Mouse (Mus musculus): Measurements from ENCODE around the gene Mme. TPM values are rescaled to one million over a fixed set of nuclear protein-coding genes. Genes with fewer than 3 reads are reported as not detected.

Gene Mme
- 5.6 and 6.7 TPM in 2 replicates for polyA plus RNA-seq (2014; fragmentation: Nextera tagmentation; extraction: Ambion mirVana)

DNA sequence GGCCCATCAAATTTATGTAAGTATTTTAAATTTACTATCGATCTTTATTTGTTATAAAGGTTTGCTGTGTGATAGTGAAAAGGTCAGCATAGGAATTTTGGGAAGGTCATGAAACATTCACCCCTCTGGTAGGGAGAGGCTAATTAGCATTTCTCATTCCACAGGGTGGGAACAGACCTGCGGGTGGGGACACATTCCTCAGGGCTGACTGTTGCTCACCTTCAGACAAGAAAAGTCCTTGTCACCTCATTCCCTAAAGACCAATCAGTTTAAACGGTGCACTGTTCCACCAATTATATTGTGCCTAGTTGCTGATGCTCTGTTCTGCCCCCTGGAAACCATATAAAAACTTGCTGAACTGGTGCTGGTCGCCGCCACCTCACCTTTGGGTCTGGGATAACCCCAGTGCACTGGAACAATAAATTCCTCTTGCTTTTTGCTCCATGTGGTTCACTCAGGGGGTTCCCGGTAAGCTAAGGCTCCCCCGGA lies at the start of gene Mme:
Gene Mme, plus strand, starts transcription at position 439 of the 489 bp plus-strand sequence.
- WGBS: 87% methylated on average over 7 of the region's 7 CpGs
- Histone ChIP-seq H3K27me3 (ENCODE audit: control insufficient read depth, insufficient read depth, low read length) (no peaks in the 10 kb centered on the region), H3K4me2 (ENCODE audit: low read depth, low read length) (no peak within 1 kb of the TSS), H3K27ac (ENCODE audit: low read depth, low read length) (no peak within 1 kb of the TSS), H3K36me3 (ENCODE audit: control insufficient read depth, insufficient read depth, low read length) (no peaks in the 10 kb centered on the region), H3K9me3 (ENCODE audit: control insufficient read depth, low read length) (no peaks in the 10 kb centered on the region), H3K4me3 (ENCODE audit: low read depth, low read length) (no peak within 1 kb of the TSS), H3K9ac (replicated peaks; ENCODE audit: low read depth, low read length) (no peak within 1 kb of the TSS), H3K4me1 (ENCODE audit: control insufficient read depth, insufficient read depth, low read length) (no peaks in the 10 kb centered on the region)
- no peak for ATAC-seq (ENCODE audit: low read depth)

DNA sequence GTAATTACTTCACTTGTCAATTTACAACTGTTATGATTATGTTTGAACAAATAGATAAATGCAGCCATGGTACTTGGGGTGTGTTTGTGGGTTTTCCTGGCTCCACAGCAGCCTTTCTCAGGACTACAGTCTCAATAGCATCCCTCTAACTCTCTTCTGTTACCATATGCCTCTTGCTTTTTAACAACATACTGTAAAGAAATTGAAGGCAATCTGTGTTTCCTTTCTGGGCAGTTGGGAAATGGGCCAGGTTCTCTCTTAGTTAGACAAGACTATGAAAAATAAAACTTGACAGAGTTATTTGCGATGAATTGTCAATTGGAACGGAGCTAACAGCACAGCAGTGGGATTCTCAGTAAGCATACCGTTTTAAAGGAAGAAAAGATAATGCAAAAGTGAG lies 44.8 kb upstream of the Mme start:
- no peaks in the 10 kb centered on the region for H3K4me1 ChIP-seq (ENCODE audit: control insufficient read depth, insufficient read depth, low read length)
- H3K27ac ChIP-seq (ENCODE audit: low read depth, low read length): no peak overlapping the region
- no peaks in the 10 kb centered on the region for H3K9me3 ChIP-seq (ENCODE audit: control insufficient read depth, low read length)
- H3K27me3 ChIP-seq (ENCODE audit: control insufficient read depth, insufficient read depth, low read length): no peaks in the 10 kb centered on the region
- 74% methylated on average over 3 of the region's 3 CpGs for WGBS
- no peak overlapping the region for H3K4me3 ChIP-seq (ENCODE audit: low read depth, low read length)
- ATAC-seq (ENCODE audit: low read depth): no peak
- no peak overlapping the region for H3K4me2 ChIP-seq (ENCODE audit: low read depth, low read length)
- H3K36me3 ChIP-seq (ENCODE audit: control insufficient read depth, insufficient read depth, low read length): no peaks in the 10 kb centered on the region
- no peak overlapping the region for H3K9ac ChIP-seq (replicated peaks; ENCODE audit: low read depth, low read length)

DNA sequence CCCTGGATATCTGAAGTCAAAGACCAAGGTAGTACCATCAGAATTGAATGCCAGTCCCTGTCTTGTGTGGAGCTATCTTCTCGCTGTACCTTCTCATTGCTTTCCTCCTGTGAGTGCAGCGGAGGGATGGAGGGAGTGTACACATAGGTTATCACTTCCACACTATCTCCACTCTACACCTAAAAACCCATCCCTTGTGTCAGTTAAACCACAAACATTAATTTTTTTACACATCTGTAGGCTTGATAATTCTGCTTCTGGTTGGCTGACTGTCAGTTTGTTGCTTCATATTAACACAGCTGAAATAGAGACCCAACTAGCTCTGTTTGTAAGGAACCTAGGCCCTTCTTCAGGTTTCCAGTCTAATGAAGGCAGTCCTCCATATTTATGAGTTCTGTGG lies 43.3 kb upstream of the Mme start:
- 95% methylated on average over 2 of the region's 2 CpGs for WGBS
- H3K4me1 ChIP-seq (ENCODE audit: control insufficient read depth, insufficient read depth, low read length): no peaks in the 10 kb centered on the region
- H3K27ac ChIP-seq (ENCODE audit: low read depth, low read length): no peak overlapping the region
- H3K4me3 ChIP-seq (ENCODE audit: low read depth, low read length): no peak overlapping the region
- H3K4me2 ChIP-seq (ENCODE audit: low read depth, low read length): no peak overlapping the region
- no peak for ATAC-seq (ENCODE audit: low read depth)
- no peaks in the 10 kb centered on the region for H3K27me3 ChIP-seq (ENCODE audit: control insufficient read depth, insufficient read depth, low read length)
- H3K9me3 ChIP-seq (ENCODE audit: control insufficient read depth, low read length): no peaks in the 10 kb centered on the region
- no peak overlapping the region for H3K9ac ChIP-seq (replicated peaks; ENCODE audit: low read depth, low read length)
- H3K36me3 ChIP-seq (ENCODE audit: control insufficient read depth, insufficient read depth, low read length): no peaks in the 10 kb centered on the region

DNA sequence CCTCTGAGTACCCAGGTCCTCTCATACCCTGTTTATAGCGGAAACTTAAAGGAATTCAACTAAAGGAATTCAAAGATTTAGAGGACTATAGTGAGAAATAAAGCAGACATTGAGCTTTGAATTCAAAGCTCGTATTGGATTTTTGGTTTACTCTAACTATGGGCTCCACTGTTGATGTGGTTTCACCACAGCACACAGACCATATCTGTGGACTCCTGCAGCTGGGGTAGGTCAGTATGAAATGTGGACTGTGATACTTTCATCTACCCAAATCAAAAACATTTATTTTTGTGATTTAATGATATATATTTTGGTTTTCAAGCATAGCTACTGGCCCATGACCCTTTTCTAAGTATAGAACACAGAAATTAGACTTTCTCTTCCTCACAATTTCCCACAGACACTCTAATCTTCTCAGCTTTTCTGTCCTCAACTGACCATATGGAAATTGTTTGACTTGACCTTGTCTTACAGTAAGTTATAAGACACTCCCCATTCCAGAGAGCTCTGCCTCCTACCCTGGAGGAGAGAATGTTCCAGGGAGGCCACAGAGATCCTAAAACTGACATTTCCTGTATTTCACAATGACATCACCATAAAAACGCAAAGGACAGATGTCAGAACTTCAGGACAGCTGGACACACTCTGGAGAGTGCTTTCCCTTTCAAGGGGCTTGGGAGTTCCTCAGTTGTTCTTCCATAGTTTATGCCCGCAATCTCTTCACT lies 19.3 kb upstream of the Mme start:
- H3K36me3 ChIP-seq (ENCODE audit: control insufficient read depth, insufficient read depth, low read length): no peaks in the 10 kb centered on the region
- no peaks in the 10 kb centered on the region for H3K27me3 ChIP-seq (ENCODE audit: control insufficient read depth, insufficient read depth, low read length)
- H3K9ac ChIP-seq (replicated peaks; ENCODE audit: low read depth, low read length): no peak overlapping the region
- no peaks in the 10 kb centered on the region for H3K9me3 ChIP-seq (ENCODE audit: control insufficient read depth, low read length)
- no peak overlapping the region for H3K4me2 ChIP-seq (ENCODE audit: low read depth, low read length)
- 85% methylated on average over 4 of the region's 4 CpGs for WGBS
- ATAC-seq (ENCODE audit: low read depth): no peak
- no peak overlapping the region for H3K4me3 ChIP-seq (ENCODE audit: low read depth, low read length)
- no peak overlapping the region for H3K27ac ChIP-seq (ENCODE audit: low read depth, low read length)
- H3K4me1 ChIP-seq (ENCODE audit: control insufficient read depth, insufficient read depth, low read length): no peaks in the 10 kb centered on the region

DNA sequence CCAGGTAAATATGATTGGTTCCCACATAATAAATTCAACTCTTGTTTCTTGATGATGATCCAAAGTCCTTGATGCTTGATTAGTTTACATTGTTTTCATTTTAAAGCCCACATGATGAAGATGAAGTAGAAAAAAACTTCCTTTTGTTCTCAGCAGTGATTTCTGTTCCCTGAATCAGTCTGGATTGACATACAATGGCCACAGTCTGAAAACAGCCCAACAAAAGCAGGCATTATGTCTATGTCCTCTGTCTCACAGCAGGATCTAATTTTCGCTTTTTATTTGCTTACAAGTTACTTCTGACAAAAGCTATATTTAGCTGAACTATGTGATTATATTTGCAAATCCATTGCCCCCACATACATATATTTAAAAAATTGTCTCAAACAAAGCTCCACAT lies 17.7 kb upstream of the Mme start:
- ATAC-seq (ENCODE audit: low read depth): no peak
- H3K9ac ChIP-seq (replicated peaks; ENCODE audit: low read depth, low read length): no peak overlapping the region
- H3K36me3 ChIP-seq (ENCODE audit: control insufficient read depth, insufficient read depth, low read length): no peaks in the 10 kb centered on the region
- WGBS: 27% methylated on average over 1 of the region's 1 CpGs
- no peaks in the 10 kb centered on the region for H3K27me3 ChIP-seq (ENCODE audit: control insufficient read depth, insufficient read depth, low read length)
- H3K27ac ChIP-seq (ENCODE audit: low read depth, low read length): no peak overlapping the region
- H3K4me3 ChIP-seq (ENCODE audit: low read depth, low read length): no peak overlapping the region
- H3K9me3 ChIP-seq (ENCODE audit: control insufficient read depth, low read length): no peaks in the 10 kb centered on the region
- no peaks in the 10 kb centered on the region for H3K4me1 ChIP-seq (ENCODE audit: control insufficient read depth, insufficient read depth, low read length)
- H3K4me2 ChIP-seq (ENCODE audit: low read depth, low read length): no peak overlapping the region

DNA sequence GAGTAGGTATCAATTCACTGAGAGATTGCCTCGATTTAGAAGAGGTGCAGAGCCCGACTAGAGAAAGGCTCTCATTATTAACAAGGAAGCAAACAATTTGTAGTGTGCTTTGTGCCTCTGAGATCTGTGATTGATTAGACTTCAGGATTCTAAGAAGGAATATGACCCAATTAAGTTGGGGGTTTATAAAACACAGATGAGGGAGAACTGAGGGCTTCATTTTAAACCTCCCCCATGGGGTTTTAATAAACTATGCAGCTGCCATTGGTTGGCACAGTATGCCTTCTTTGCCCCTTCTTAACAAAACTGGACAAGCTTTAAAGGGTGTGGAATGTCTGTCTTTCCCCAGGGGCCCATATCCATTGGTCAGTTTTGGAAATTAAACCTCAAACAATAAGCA lies 5.4 kb upstream of the Mme start:
- Histone ChIP-seq H3K4me2 (ENCODE audit: low read depth, low read length) (no peak overlapping the region), H3K27ac (ENCODE audit: low read depth, low read length) (no peak overlapping the region), H3K36me3 (ENCODE audit: control insufficient read depth, insufficient read depth, low read length) (no peaks in the 10 kb centered on the region), H3K9ac (replicated peaks; ENCODE audit: low read depth, low read length) (no peak overlapping the region), H3K4me3 (ENCODE audit: low read depth, low read length) (no peak overlapping the region), H3K27me3 (ENCODE audit: control insufficient read depth, insufficient read depth, low read length) (no peaks in the 10 kb centered on the region), H3K9me3 (ENCODE audit: control insufficient read depth, low read length) (no peaks in the 10 kb centered on the region), H3K4me1 (ENCODE audit: control insufficient read depth, insufficient read depth, low read length) (no peaks in the 10 kb centered on the region)
- ATAC-seq (ENCODE audit: low read depth): no peak
- WGBS: 47% methylated on average over 2 of the region's 2 CpGs

DNA sequence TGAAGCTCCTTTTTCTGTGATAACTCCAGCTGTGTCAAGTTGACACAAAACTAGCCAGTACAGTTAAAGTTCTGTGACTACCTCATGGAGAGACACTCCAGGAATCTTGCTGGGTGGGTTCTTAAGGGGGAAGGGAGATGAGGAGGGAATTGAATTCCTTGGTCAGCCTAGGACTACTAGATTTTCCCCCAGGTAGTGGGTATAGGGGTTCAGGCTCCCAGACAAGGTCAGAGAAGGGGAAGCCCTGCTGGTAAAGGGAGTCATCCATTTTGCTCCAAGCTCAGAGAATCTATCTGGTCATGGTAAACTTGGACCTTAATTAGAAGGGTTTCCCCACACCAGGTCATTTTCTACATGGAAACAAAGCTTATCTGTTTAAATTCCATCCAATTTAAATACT lies 2.4 kb downstream of the Mme start:
- no peak for ATAC-seq (ENCODE audit: low read depth)

DNA sequence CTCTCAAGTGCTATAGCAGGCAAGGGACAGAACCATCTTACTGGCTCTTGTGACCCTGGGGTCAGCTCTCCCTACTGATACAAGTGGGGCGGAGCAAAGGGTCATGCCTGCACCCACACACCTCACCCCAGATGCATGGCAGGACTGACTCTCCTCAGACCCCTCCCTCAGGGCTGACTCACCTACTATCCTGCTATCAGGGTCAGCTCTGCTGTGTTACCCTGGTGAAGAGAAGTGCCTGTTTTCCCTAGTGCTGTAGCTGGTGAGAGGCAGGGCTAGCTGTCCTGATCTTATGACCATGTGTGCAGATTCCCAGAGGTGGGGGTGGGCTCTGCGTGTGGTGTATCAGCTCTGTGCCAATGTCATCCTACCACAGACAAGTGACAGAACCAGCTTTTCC lies 30.8 kb downstream of the Mme start:
- ATAC-seq (ENCODE audit: low read depth): peak; percentile 44; the same call in 1 of the 2 replicates
- no peaks in the 10 kb centered on the region for H3K9me3 ChIP-seq (ENCODE audit: control insufficient read depth, low read length)
- H3K27ac ChIP-seq (ENCODE audit: low read depth, low read length): no peak overlapping the region
- H3K27me3 ChIP-seq (ENCODE audit: control insufficient read depth, insufficient read depth, low read length): no peaks in the 10 kb centered on the region
- H3K36me3 ChIP-seq (ENCODE audit: control insufficient read depth, insufficient read depth, low read length): no peaks in the 10 kb centered on the region
- WGBS: 96% methylated on average over 2 of the region's 2 CpGs
- H3K9ac ChIP-seq (replicated peaks; ENCODE audit: low read depth, low read length): no peak overlapping the region
- H3K4me3 ChIP-seq (ENCODE audit: low read depth, low read length): no peak overlapping the region
- no peak overlapping the region for H3K4me2 ChIP-seq (ENCODE audit: low read depth, low read length)
- no peaks in the 10 kb centered on the region for H3K4me1 ChIP-seq (ENCODE audit: control insufficient read depth, insufficient read depth, low read length)

More for the DNA sequence above, 2.4 kb downstream of the Mme start:
- no peak overlapping the region for H3K4me2 ChIP-seq (ENCODE audit: low read depth, low read length)
- no peaks in the 10 kb centered on the region for H3K9me3 ChIP-seq (ENCODE audit: control insufficient read depth, low read length)
- no peak overlapping the region for H3K9ac ChIP-seq (replicated peaks; ENCODE audit: low read depth, low read length)
- no peak overlapping the region for H3K27ac ChIP-seq (ENCODE audit: low read depth, low read length)
- H3K36me3 ChIP-seq (ENCODE audit: control insufficient read depth, insufficient read depth, low read length): no peaks in the 10 kb centered on the region
- no peaks in the 10 kb centered on the region for H3K4me1 ChIP-seq (ENCODE audit: control insufficient read depth, insufficient read depth, low read length)
- no peak overlapping the region for H3K4me3 ChIP-seq (ENCODE audit: low read depth, low read length)
- no peaks in the 10 kb centered on the region for H3K27me3 ChIP-seq (ENCODE audit: control insufficient read depth, insufficient read depth, low read length)

DNA sequence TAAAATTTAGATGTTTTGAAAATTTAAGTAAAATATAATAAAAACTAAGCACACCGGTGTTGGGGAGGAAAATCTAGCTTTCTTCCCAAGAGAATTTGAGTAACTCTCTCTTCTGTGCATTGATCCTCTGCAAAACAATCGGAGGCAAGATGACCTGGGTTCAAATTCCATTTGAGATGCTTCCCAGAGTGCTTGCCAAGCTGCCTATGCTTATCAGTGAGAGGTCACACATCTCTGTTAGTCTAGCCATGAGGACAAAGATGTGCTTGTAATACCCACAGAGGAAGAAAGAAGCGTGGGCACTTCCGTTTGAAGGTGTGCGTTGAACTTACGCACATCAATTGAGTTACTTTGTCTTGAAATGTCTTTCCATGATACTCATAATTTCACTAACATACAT lies 53.0 kb downstream of the Mme start:
- no peaks in the 10 kb centered on the region for H3K36me3 ChIP-seq (ENCODE audit: control insufficient read depth, insufficient read depth, low read length)
- H3K4me3 ChIP-seq (ENCODE audit: low read depth, low read length): no peak overlapping the region
- H3K9ac ChIP-seq (replicated peaks; ENCODE audit: low read depth, low read length): no peak overlapping the region
- no peaks in the 10 kb centered on the region for H3K9me3 ChIP-seq (ENCODE audit: control insufficient read depth, low read length)
- 83% methylated on average over 6 of the region's 6 CpGs for WGBS
- no peak overlapping the region for H3K27ac ChIP-seq (ENCODE audit: low read depth, low read length)
- H3K4me2 ChIP-seq (ENCODE audit: low read depth, low read length): no peak overlapping the region
- no peaks in the 10 kb centered on the region for H3K4me1 ChIP-seq (ENCODE audit: control insufficient read depth, insufficient read depth, low read length)
- peaks cover 11% of the 10 kb centered on the region for H3K27me3 ChIP-seq (ENCODE audit: control insufficient read depth, insufficient read depth, low read length)
- ATAC-seq (ENCODE audit: low read depth): no peak

All from neural tube, embryonic 14.5 days (tissue).